Mouse (Mus musculus) CH12.LX (cell line): ENCODE measurements around the gene Mrgpre.
A peak's percentile ranks its signal among the peaks of the same experiment; 100 is the strongest.

ENCODE experiments used
- CHD1 ChIP-seq: IDR thresholded peaks from 2 replicates; pipeline ENCODE4 v1.6.1; 2012; ENCODE audit warnings: low read depth, low read length, improper control_type of control experiment, inconsistent platforms
- CHD2 ChIP-seq: IDR thresholded peaks from 2 replicates; pipeline ENCODE4 v1.6.1; 2011; ENCODE audit warnings: low read length, improper control_type of control experiment
- E2F4 ChIP-seq: IDR thresholded peaks from 2 replicates; pipeline ENCODE4 v1.6.1; 2011; ENCODE audit warnings: low read depth, low read length, improper control_type of control experiment; ENCODE audit not compliant: insufficient replicate concordance
- MAZ ChIP-seq: IDR thresholded peaks from 2 replicates; pipeline ENCODE4 v1.6.1; 2012; ENCODE audit warnings: low read depth, mild to moderate bottlenecking, inconsistent platforms, low read length, improper control_type of control experiment, moderate library complexity
- MXI1 ChIP-seq: IDR thresholded peaks from 2 replicates; pipeline ENCODE4 v1.6.1; 2011; ENCODE audit warnings: mild to moderate bottlenecking, low read depth, low read length, improper control_type of control experiment
- MYC ChIP-seq: IDR thresholded peaks from 2 replicates; pipeline ENCODE4 v1.6.1; 2011; ENCODE audit warnings: low read depth, mild to moderate bottlenecking, improper control_type of control experiment, low read length
- POLR2A ChIP-seq: IDR thresholded peaks from 2 replicates; pipeline ENCODE4 v1.6.1; 2011; ENCODE audit warnings: low read depth, mild to moderate bottlenecking, improper control_type of control experiment, low read length
- RCOR1 ChIP-seq: conservative IDR thresholded peaks from 2 replicates; pipeline ENCODE4 v1.6.1; 2012; ENCODE audit warnings: low read depth, mild to moderate bottlenecking, inconsistent platforms, low read length, improper control_type of control experiment

DNA sequence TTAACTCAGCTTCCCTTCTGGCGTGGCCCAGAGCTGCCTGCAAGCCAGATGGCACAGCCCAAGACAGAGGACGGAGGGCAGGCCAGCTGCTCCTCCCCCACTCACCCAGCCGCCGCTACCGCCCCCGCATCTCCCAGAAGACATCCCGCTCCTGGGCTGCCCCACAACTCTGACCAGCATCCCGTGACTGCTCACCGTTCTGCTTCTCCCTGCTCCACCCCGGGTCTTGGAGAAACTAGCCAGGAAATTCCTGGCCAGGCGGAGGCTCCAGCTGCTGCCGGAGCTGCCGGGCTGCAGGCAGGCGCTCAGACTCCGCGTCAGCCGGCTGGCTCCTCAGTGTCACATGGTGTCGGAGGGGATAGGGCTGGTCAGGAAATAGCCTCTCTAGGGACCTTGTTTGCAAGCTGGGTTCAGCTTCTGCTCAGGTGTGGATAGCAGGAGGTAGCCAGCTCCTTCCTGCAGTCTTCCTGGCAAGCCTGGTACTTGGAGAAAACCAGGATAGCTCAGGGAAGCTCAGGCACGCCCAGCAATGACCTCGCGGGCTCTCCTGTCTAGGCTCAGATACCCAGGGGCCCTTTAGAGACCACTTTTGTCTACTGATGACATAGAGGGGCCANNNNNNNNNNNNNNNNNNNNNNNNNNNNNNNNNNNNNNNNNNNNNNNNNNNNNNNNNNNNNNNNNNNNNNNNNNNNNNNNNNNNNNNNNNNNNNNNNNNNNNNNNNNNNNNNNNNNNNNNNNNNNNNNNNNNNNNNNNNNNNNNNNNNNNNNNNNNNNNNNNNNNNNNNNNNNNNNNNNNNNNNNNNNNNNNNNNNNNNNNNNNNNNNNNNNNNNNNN, at the start of gene Mrgpre:
- TF ChIP-seq MAZ = no peak
- TF ChIP-seq POLR2A = peak; percentile 44; the same call in 1 of the 2 replicates
- no peak for TF ChIP-seq E2F4
- TF ChIP-seq MYC = no peak
- TF ChIP-seq MXI1 = peak; percentile 26
- no peak for TF ChIP-seq RCOR1
- no peak for TF ChIP-seq CHD2
- no peak for TF ChIP-seq CHD1
